Mouse (Mus musculus): ENCODE measurements around the gene Pepd.

Pepd gene

DNA sequence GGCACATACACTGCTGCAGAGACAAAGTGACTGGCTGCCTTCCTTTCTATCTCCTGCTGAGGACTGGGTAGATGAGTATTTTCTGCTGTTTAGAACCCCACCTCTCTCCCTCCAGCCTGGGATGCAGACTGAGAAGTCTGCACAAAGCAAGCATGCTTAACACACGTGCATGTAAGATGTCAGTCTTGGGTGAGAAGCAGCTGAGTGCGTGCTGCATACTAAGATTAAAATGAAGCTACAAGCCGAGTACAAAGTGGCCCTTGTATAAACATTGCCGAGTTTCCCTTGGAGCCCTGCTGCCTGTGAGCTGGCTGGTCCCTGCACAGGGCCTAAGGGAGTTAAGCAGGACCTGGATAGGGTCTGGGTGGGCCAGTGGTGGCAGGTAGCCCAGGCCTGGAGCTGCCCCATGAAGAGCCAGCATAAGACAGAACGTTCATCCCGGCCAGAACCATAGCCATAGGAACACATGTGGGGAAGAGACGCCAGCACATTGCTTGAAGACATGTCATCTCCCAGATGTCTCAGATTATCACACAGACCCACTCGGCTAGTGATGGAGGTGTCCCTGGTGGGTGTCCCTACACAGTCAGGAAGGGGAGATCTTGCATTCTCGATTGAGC lies 115.7 kb downstream of the Pepd start:
- no peak for DNase-seq (ENCODE audit: low spot score in 2 of 2)

GRCm38 (mm10) chr7:35028559-35028958 lies 116.4 kb downstream of the Pepd start:
- DNase-seq (ENCODE audit: low spot score in 2 of 2) = no peak

DNA sequence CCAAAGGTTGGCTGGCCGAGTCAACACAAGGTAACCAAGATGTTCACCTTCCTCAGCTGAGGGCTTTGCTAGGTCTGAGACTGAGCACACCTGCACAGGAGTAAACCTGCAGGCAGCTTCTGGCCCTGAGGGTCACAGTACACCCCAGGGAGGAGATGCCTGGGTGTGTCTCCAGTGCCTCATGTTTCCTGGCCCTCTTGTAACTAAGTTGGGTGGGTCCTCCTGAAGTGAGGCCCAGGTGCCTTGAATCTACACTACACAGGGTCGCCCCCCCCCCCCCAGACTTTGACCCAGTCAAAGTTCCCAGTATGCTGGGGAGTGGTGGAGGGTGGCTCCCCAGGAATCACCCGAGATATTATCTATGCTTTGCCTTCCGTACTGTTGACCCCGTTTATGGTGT lies 117.0 kb downstream of the Pepd start:
- DNase-seq (ENCODE audit: low spot score in 2 of 2) = no peak

GRCm38 (mm10) chr7:35029648-35030047 lies 117.5 kb downstream of the Pepd start:
- DNase-seq (ENCODE audit: low spot score in 2 of 2) = no peak

GRCm38 (mm10) chr7:35030567-35030966 lies 118.4 kb downstream of the Pepd start:
- no peak for DNase-seq (ENCODE audit: low spot score in 2 of 2)

- DNase-seq (ENCODE audit: low spot score in 2 of 2) = no peak
Measured at GRCm38 (mm10) chr7:35035141-35035553, 123.0 kb downstream of the Pepd start.

- no peak for DNase-seq (ENCODE audit: low spot score in 2 of 2)
Measured at GRCm38 (mm10) chr7:35035565-35035964, 123.4 kb downstream of the Pepd start.

- no peak for DNase-seq (ENCODE audit: low spot score in 2 of 2)
Measured at GRCm38 (mm10) chr7:35036266-35036731, 124.1 kb downstream of the Pepd start.

DNA sequence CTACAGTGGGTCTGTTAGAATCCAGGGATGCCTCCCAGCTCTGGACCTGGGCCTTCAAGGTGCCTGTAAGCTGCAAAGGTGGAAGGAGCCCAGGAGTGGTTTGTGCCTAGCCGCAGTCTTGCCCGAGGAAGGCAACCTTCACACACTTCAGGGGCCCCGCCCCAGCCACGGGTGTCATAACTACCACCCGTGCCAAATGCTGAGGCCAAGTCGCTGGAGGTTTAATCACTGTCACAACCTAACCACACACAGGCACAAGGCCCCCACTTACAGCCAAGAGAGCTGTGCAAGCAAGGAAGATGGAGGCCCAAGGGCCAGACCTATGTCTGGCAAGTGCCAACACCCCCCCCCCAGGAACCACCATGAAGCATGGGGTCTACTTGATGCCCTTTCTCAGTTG lies 125.2 kb downstream of the Pepd start:
- no peak for DNase-seq (ENCODE audit: low spot score in 2 of 2)

- no peak for DNase-seq (ENCODE audit: low spot score in 2 of 2)
Measured at GRCm38 (mm10) chr7:35040176-35040972, 128.2 kb downstream of the Pepd start.

DNA sequence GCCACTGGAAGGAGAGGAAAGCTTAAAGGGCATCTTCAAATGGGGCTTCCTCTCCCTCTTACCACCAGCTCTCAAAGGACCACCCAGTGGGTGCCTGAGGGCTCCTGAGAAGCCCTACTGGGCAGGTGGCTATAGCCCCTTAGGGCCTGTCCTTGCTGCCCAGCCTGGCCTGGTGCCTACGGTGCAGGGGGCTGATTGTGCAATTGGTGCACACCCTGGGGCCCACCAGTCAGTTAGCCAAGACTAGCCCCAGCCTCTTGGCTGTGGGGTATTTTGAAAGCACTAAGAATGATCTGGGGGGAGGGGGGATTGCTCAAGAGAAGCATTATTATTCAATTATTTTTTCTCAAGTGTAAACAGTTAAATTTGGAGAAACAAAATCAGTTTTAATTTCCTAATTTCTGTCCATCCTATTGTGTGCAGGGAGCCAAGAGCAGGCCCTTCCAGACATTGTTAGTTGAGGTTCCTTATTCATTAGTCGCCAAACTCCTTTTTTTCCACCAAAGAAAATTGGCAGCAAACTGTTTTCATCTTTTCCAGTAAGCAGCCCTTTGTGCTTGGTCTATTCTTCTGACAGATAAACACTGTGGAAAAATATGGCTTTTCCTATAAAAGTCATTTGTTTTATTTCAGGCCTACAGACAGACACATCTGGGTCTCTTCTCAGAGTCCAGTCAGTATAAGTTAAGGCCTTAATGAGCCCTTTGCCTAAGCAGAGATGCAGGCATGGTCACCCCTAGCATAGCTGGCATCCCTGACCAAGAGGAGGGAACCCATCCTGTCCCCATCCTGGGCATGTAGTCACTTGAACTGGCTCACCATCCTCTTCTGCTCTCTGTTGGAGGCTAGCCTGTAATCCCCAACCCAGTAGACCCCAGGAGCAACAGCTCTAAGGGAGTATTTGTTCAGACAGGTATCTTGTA lies 129.4 kb downstream of the Pepd start:
- DNase-seq (ENCODE audit: low spot score in 2 of 2) = peak in 1 of 2 experiments; percentile 33

- DNase-seq (ENCODE audit: low spot score in 2 of 2) = no peak
Measured at GRCm38 (mm10) chr7:35042209-35042554, 130.0 kb downstream of the Pepd start.

GRCm38 (mm10) chr7:35042759-35043217 lies 130.6 kb downstream of the Pepd start:
- no peak for DNase-seq (ENCODE audit: low spot score in 2 of 2)

DNA sequence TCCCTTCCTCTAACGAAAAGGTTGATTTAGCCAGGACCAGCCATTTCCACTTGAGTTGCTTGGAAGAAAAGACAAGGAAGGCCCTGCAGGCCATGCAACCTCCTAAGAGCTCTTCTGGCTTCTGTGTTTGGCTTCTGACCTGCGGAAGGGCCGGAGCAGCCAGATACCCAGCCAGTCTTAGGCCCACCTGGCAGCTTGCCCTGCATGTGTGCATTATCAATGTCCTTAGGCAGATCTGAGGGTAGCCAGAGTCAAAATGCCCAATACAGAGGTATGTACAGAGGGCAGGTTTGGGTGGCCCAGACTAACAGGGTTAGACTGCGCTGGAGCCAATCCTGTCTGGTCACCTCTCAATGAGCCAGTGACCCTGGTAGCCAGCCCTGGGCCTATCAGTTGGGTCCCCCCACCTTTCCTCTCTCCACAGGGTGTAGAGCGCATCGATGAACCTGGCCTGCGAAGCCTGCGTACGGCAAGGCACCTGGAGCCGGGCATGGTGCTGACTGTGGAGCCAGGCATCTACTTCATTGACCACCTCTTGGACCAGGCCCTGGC lies 131.2 kb downstream of the Pepd start:
- no peak for DNase-seq (ENCODE audit: low spot score in 2 of 2)

DNA sequence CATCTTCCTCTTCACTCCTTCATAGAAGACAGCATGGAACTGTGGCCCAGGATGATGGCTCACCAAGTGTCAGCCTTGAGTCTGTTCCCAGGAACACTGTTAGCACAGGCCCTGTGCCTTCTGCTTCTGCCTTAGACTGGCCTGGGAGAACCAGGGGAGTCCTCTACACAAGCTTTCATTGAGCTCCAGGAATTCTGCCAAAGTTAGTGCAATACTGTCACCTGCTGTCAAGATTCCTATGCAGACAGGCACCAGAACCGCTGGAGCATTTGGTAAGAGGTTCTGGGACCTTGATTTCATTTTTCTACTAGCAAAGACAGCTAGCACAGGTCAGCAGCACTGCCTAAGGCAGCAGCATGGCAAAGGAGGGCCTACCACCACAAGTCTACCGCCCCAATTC lies 132.5 kb downstream of the Pepd start:
- no peak for DNase-seq (ENCODE audit: low spot score in 2 of 2)

DNA sequence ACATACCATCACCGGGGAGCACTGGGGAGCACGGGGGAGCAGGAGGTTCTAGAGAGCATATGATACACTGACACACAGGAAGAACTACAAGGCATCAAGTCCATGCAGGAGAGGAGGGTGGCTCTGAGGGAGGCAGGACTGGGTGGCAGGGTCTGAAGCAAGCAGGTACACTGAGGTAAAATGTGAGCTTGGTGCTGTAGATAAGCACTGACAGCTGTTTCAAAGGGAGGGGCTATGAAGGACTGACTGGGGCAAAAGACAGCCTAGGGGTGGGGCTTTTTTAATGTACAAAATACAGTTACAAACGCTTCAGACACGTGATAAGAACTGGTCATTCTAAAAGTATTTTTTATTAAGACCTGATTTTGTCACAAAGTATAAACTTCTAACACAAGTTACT lies 133.9 kb downstream of the Pepd start:
- DNase-seq (ENCODE audit: low spot score in 2 of 2) = no peak

DNA sequence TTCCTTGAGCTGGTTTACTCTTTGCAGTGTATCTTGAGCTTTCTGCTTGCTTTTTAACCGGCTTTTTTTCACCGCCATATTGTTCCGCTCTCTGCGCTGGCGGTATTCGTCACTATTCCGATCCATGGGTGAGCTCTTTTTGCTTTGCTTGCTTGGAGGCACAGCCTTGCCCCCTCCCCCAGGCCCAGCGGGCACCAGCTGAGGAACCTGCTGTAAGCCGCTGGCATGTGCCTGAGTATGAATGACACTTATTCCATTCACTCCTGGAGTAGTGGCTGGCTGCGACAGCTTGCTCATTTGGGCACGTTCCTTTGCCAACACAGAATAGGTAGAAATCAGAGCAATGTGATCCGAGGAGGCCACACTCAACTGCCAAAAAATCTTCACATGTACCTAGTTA lies 138.4 kb downstream of the Pepd start:
- no peak for DNase-seq (ENCODE audit: low spot score in 2 of 2)

GRCm38 (mm10) chr7:35053161-35053560 lies 141.0 kb downstream of the Pepd start:
- no peak for DNase-seq (ENCODE audit: low spot score in 2 of 2)

DNA sequence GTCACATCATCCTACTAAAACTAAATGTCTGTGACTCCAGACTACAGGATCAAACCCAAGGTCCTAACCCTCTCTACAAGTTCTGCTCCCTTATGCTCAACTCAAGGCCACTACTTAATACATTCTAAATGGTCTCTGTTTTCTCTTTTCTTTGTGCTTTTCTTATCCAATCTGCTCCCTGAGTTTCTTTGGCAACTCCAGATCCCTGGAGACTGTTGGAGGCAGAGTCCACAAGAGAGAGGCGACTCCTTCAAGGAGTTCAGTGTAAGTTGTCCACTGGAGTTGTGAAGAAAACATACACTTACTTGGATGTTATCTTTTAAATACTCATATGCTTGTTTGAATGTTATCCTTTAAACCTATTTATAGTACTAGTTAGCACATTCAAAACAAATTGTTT lies 142.1 kb downstream of the Pepd start:
- no peak for DNase-seq (ENCODE audit: low spot score in 2 of 2)

DNA sequence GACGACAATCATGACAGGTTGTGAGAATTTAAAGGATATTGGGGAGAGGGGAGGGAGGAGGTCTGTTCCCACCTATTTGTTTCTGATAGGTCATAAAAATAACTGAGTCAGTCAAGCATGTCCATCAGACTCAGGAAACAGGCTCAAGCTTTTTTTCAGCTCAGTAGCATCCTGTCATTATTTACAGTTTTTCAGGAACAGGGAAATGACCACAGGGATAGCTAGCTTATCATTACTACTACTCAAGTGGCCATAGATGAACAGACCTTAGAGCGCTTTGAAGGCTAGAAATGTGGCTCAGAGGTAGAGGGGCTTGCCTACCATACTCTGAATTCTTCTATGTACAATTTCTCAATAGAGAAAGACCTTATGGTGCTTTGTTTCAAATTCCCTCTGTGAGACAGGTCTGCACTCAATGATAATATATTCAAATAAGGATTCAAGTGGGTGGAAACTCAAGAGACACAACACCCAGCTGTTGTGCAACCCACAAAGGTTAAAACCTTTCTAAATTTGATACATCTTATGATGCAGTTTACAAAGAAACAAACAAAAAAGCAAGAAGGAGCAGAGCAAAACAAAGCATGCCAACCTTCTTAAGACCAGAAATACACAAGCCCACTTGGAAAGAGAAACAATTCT lies 142.9 kb downstream of the Pepd start:
- DNase-seq (ENCODE audit: low spot score in 2 of 2) = no peak
